Mouse (Mus musculus) bone marrow macrophage, adult 2 months (primary cell): Measurements from ENCODE around the gene Cdc42ep4.

Experiments
- CTCF ChIP-seq: IDR thresholded peaks from 2 replicates; pipeline ENCODE4 v1.5.1; 2012; ENCODE audit warnings: low read depth, mild to moderate bottlenecking, low read length, moderate library complexity
- POLR2A ChIP-seq: IDR thresholded peaks from 2 replicates; pipeline ENCODE4 v1.6.1; 2012; ENCODE audit warnings: mild to moderate bottlenecking, low read depth, low read length, borderline replicate concordance

GRCm38 (mm10) chr11:113782006-113782405 lies 30.3 kb upstream of the Cdc42ep4 start:
- TF ChIP-seq CTCF = no peak
- no peak for TF ChIP-seq POLR2A
